Mouse (Mus musculus) intestine, embryonic 16.5 days (tissue): ENCODE results near the gene Msrb3. TPM values are rescaled to one million over a fixed set of nuclear protein-coding genes. Genes with fewer than 3 reads are reported as not detected.
A peak's percentile ranks its signal among the peaks of the same experiment; 100 is the strongest.

Experiments used
- ATAC-seq: fragments of 200-750 bp; cut with Nextera tagmentation; 2 replicates; pipeline ENCODE4 v1.8.0; 2017; ENCODE audit warnings: moderate TSS enrichment, moderate library complexity
- H3K27ac ChIP-seq: fragments of 300-500 bp; sonication (generic); 2 replicates; pipeline ENCODE4 v1.5.1; 2014; ENCODE audit warnings: mild to moderate bottlenecking, low read length
- H3K27me3 ChIP-seq: fragments of 300-500 bp; sonication (generic); replicated peaks from 2 replicates; pipeline ENCODE4 v1.6.1; 2014; ENCODE audit warnings: low read length, control low read depth, mixed read lengths; ENCODE audit not compliant: control insufficient read depth, insufficient read depth
- H3K36me3 ChIP-seq: fragments of 300-500 bp; sonication (generic); 2 replicates; pipeline ENCODE4 v1.6.1; 2014; ENCODE audit warnings: low read length, control low read depth; ENCODE audit not compliant: control insufficient read depth, insufficient read depth
- H3K4me1 ChIP-seq: fragments of 300-500 bp; sonication (generic); 2 replicates; pipeline ENCODE4 v1.6.1; 2014; ENCODE audit warnings: low read length, control low read depth, mixed read lengths; ENCODE audit not compliant: control insufficient read depth, insufficient read depth
- H3K4me2 ChIP-seq: fragments of 300-500 bp; sonication (generic); 2 replicates; pipeline ENCODE4 v1.6.1; 2014; ENCODE audit warnings: low read depth, low read length, control low read depth
- H3K4me3 ChIP-seq: fragments of 300-500 bp; sonication (generic); 2 replicates; pipeline ENCODE4 v1.5.1; 2014; ENCODE audit warnings: mild to moderate bottlenecking, low read length
- H3K9ac ChIP-seq: fragments of 300-500 bp; sonication (generic); 2 replicates; pipeline ENCODE4 v1.6.1; 2014; ENCODE audit warnings: low read depth, low read length
- H3K9me3 ChIP-seq: fragments of 300-500 bp; sonication (generic); 2 replicates; pipeline ENCODE4 v1.6.1; 2016; ENCODE audit warnings: low read length, control low read depth; ENCODE audit not compliant: control insufficient read depth
- WGBS: fragments of 180-500 bp; shearing (Covaris S2); extraction: QIAGEN DNeasy Blood & Tissue Kit; methylation state at CpG from one replicate; pipeline ENCODE4 v1.1.7; 2014; 5-methylcytosine and 5-hydroxymethylcytosine counted together
- polyA plus RNA-seq: library from polyadenylated mRNA; unstranded; fragments of >200 nt; fragmentation: Nextera tagmentation; extraction: Ambion mirVana; gene quantifications from 2 replicates; pipeline ENCODE4 v1.2.1, GENCODE M21; 2015

The Msrb3 gene
- polyA plus RNA-seq, 1 experiment from 2014 or later: 14.0 TPM

DNA sequence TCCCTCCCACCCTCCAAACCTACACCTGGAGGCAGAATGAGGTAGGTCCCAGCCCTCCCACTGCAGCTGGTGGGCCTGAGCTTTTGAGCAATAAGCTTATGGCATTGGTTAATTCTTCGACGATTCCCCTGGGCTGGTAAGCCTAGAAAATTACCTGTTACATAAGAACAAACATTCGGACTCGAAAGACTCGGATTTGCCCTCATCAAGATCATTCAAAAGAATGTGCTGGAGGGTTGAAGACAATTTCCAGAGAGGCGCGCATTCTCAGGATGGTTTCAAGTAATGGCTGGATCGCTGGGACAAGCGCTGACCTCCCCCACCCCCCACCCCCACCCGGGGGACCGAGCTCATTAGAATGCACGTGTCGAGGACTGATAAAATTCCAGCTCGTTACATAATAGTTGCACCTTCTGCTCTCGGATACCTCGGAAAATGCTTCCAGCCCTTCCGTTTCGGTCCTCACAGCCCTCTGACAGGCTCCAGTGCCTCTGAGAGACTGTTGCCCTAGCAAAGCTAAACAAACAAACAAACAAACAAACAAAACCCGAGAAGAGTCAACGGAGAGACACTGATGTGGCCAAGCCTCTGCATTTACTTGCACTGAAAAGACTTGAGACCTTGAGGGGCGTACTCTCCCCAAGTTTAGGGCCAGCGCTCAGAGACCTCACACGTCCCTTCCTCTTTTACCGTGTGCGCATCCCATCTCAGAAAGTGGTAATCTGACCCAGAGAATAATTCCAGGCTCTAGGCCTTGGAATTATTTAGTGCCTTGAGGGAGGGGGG, 163.0 kb downstream of the Msrb3 start:
- ATAC-seq: no peak
- 27% methylated on average over 25 of the region's 25 CpGs for WGBS
- Histone ChIP-seq H3K4me2 (peak overlapping the region; percentile 10; the same call in 1 of the 2 replicates), H3K4me3 (no peak overlapping the region), H3K27me3 (no peaks in the 10 kb centered on the region), H3K9me3 (no peaks in the 10 kb centered on the region), H3K4me1 (no peaks in the 10 kb centered on the region), H3K36me3 (no peaks in the 10 kb centered on the region), H3K9ac (no peak overlapping the region), H3K27ac (no peak overlapping the region)

- H3K9me3 ChIP-seq: no peaks in the 10 kb centered on the region
- no peak overlapping the region for H3K27ac ChIP-seq
- 98% methylated on average over 2 of the region's 2 CpGs for WGBS
- no peak for ATAC-seq
- H3K4me1 ChIP-seq: no peaks in the 10 kb centered on the region
- H3K9ac ChIP-seq: no peak overlapping the region
- no peaks in the 10 kb centered on the region for H3K27me3 ChIP-seq
- H3K4me2 ChIP-seq: no peak overlapping the region
- H3K4me3 ChIP-seq: no peak overlapping the region
- no peaks in the 10 kb centered on the region for H3K36me3 ChIP-seq
Observed at GRCm38 (mm10) chr10:120734364-120734763, 164.5 kb downstream of the Msrb3 start.

Other genes with a start within 250 kb of the Msrb3 start
- gene Lemd3, start 80.2 kb upstream of the Msrb3 start, polyA plus RNA-seq: 1.6 and 1.8 TPM in 2 replicates
- gene Wif1, start 134.9 kb upstream of the Msrb3 start, polyA plus RNA-seq: 0.51 and 0.57 TPM in 2 replicates